Mouse (Mus musculus): ENCODE results near the gene Tes3-ps.

The Tes3-ps gene

DNA sequence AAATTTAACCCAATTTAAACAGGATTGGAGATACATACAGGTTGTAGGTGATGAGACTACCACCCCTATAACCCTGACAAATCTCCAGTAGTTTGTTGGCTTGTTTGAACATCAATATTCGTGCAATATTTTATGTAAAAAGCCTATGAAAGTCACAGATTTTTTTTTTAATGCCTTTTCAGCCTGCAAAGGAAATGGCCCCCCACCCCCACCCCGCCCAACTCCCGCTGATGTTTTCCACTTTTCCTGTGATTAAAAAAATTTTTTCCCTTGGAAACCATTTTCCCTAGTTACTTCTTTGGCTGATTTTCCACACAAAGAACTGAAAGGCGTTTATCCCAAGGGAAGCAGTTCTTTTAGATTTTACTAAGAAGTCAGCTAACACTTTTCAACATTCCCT is 11.4 kb downstream of the Tes3-ps start, which contains the start of gene Ecm2:
Ecm2 (plus strand) TSS at position 301 of the 400 bp plus-strand sequence.
- no peak for DNase-seq (ENCODE audit: low spot score)

DNA sequence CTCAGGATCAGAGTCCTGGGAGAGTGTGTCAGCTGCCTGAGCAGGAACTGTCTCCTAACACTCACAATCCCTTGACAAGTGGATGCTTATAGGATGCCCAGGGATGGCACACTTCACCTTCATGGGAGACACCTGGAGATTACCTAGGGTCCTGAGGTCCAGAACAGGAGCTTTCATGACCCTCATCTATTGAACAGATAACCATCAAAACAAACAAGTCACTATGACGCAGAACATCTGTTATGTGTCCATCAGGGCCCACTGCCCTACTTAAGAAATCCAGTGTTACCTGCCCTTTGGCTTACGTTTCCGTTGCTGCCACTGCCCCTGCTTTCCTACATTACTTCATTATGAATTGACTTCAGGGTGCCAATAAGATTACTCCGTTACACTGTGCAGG is 12.7 kb downstream of the Tes3-ps start:
- no peak for DNase-seq (ENCODE audit: low spot score)

DNA sequence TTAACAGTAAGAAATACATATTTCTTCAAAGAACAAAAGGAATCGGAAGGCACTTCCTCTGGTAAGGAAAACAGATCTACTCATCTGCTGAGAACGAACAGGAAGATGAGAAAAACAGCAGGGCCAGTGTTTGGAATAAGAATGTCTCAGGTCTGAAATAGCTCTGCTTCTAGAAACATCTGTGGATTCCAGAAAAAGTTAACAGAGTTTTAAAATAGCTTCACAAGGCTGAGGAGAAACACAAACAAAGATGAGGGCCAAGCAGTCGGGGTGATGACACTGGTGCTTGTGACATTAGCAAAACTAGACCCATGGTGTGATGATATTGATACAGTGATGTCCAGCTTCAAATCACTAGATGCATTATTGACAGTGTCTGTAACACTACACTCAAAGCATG is 14.1 kb downstream of the Tes3-ps start:
- DNase-seq (ENCODE audit: low spot score): no peak

DNA sequence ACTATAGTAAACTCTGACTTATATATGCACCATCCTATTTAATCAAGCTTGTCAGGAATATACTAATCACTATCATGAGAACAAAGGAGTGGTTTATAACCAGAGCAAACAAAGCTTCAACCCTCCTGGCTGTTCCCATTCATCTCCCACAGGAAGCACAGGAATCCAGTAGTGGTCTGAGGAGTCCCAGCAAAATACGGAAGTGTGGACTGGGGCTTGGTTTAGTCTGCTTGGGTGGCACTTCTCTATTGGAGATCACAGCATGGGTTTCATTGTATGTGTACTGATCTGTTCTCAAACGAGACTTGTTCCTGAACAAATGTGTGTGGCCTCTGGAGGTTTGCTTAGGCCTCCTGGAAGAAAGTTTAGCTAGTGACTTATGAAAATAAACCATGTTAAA is 25.6 kb downstream of the Tes3-ps start:
- DNase-seq (ENCODE audit: low spot score): no peak

DNA sequence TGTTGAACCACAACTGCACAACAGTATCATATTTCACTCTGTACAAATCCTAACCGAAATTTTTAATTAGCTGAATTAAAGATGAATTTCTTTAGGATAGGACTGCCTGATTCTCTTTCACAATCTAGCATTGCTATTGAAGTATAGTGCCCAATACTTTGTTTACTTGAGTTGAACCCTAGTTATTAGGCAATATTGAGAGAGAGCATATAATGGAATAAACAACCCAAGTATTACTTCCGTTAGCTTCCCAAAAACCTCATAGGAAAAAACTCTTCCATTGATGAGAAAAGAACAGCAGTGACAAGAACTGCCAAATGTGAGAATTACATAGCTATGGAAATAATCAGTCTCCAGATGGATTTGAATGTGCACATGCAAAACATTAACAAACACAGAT is 33.1 kb downstream of the Tes3-ps start:
- no peak for DNase-seq (ENCODE audit: low spot score)

DNA sequence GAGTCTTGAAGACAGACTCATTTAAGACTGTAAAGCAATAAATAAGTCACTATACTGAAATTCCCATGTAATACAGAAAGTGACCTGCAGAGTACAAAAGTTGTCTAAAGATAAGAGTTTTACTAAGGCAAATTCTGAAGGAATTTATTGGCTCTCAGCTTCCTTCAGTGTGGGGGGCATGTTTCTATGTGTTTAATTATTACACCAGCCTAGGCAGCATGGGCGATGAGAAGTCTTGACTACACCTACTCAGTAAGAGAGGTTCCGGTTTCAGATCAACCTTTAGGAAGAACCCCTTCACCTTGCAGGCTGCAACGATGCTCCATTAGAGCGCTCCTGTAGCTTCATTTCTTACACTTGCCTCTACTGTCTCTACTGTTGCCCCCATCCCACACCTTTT is 37.5 kb downstream of the Tes3-ps start:
- DNase-seq (ENCODE audit: low spot score): no peak

DNA sequence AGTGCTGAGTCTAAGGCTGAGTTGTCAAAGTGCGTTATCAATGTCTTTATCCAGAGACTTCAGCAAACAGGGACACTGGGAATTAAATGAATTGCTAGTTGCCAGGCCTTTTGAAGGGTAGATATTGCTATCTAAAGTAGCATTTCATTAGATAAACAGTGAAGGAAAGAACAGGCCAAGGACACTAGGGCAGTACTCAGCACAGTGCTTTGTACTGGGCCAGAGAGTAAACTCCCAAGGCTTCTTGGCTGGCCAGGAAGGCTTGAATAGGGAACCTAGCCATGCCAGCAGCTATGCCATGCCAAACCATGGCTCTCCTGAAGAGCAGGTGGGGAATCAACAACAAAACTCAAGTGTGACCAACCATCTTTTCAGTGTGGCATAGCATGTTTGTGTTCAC is 43.8 kb downstream of the Tes3-ps start:
- no peak for DNase-seq (ENCODE audit: low spot score)

DNA sequence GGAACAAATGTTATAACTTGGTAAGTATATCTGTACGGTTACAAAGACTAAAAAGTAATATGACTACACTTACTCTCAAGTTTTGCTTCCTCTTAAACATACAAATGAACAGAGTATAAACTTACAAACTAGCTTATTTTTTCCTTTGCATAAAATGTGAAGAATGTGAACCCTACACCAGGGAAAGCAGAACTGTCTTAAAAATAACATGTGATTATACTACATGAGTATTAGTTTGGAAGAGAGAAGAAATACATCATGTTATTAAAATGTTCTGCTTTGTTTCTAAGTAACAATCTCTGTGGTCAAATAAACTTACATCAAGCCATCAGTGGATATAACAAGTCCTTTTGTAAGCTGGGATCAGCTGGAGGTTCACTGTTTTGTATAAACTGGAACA is 45.6 kb downstream of the Tes3-ps start:
- no peak for DNase-seq (ENCODE audit: low spot score)

DNA sequence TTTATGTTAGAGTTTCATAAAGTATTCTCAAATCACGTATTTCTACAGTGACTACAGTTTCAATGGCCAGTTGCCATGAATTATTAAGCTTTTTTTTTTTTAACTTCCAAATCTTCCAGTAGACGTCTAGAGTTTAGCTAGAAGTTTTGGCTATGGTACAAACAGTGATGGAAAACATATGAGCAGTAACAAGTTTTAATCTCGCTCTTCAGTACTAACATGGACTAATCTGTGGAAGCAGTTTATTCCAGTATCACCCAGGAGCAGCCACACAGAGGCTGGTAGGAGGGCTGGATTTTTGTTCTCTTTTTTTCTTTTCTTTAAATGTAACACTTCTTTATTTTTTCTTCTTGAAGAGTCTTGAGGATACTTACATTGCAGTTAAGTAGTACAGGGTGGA is 51.2 kb downstream of the Tes3-ps start, which contains the start of gene Aspn:
Aspn (plus strand) TSS at position 165 of the 400 bp plus-strand sequence.
- no peak for DNase-seq (ENCODE audit: low spot score)

DNA sequence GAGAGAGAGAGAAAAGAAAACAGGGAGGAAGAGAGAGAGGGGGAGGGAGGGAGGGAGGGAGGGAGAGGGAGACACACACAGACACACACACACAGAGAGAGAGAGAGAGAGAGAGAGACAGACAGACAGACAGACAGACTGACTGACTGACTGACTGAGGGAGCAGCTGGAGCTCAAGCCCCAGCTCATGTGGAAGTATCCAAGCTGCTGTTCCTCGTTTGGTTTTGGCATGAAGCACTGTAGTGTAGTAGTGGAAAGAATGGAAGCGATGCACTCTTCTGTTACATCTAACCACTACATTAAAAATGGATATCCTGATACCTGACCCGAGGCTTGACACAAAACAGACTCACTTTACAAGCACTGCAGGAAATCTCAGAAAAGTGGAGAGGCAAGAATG is 52.5 kb downstream of the Tes3-ps start:
- DNase-seq (ENCODE audit: low spot score): no peak
